Mouse (Mus musculus) thymus, postnatal 4 days (tissue): ENCODE data around the gene Mlx.
A peak's percentile ranks its signal among the peaks of the same experiment; 100 is the strongest.

ENCODE experiments used
- DNase-seq: peaks from one replicate; pipeline ENCODE4 v3.0.0; 2021

Gene Mlx

GRCm38 (mm10) chr11:101086756-101087681, at the start of gene Mlx:
Mlx (plus strand) TSS chr11:101087277.
- peak; percentile 88 for DNase-seq

GRCm38 (mm10) chr11:101037795-101038194, 49.3 kb upstream of the Mlx start:
- no peak for DNase-seq

- peak; percentile 51 for DNase-seq
Observed at GRCm38 (mm10) chr11:101045826-101046225, 41.3 kb upstream of the Mlx start.

GRCm38 (mm10) chr11:101046440-101046839, 40.6 kb upstream of the Mlx start:
- peak; percentile 56 for DNase-seq

GRCm38 (mm10) chr11:101047502-101047901, 39.6 kb upstream of the Mlx start:
- DNase-seq = peak; percentile 36

GRCm38 (mm10) chr11:101050359-101050758, 36.7 kb upstream of the Mlx start:
- DNase-seq = no peak

- DNase-seq = no peak
Observed at GRCm38 (mm10) chr11:101051051-101051493, 36.0 kb upstream of the Mlx start.

- no peak for DNase-seq
Observed at GRCm38 (mm10) chr11:101051617-101052016, 35.5 kb upstream of the Mlx start.

GRCm38 (mm10) chr11:101052751-101053473, 34.2 kb upstream of the Mlx start:
- no peak for DNase-seq

GRCm38 (mm10) chr11:101053974-101054373, 33.1 kb upstream of the Mlx start:
- peak; percentile 65 for DNase-seq

- no peak for DNase-seq
Observed at GRCm38 (mm10) chr11:101055418-101055817, 31.7 kb upstream of the Mlx start.

GRCm38 (mm10) chr11:101056885-101057284, 30.2 kb upstream of the Mlx start:
- DNase-seq = no peak

- DNase-seq = peak; percentile 96
Observed at GRCm38 (mm10) chr11:101057860-101058259, 29.2 kb upstream of the Mlx start.

GRCm38 (mm10) chr11:101058726-101059125, 28.4 kb upstream of the Mlx start:
- DNase-seq = peak; percentile 19

GRCm38 (mm10) chr11:101059473-101059872, 27.6 kb upstream of the Mlx start:
- no peak for DNase-seq

GRCm38 (mm10) chr11:101060126-101060525, 27.0 kb upstream of the Mlx start:
- peak; percentile 42 for DNase-seq

- DNase-seq = peak; percentile 18
Observed at GRCm38 (mm10) chr11:101061049-101061448, 26.0 kb upstream of the Mlx start.

- DNase-seq = peak; percentile 66
Observed at GRCm38 (mm10) chr11:101062165-101062884, 24.8 kb upstream of the Mlx start.

GRCm38 (mm10) chr11:101062971-101063675, 24.0 kb upstream of the Mlx start:
- DNase-seq = peak; percentile 34

- peak; percentile 84 for DNase-seq
Observed at GRCm38 (mm10) chr11:101063676-101064327, 23.3 kb upstream of the Mlx start.

- no peak for DNase-seq
Observed at GRCm38 (mm10) chr11:101064462-101064861, 22.6 kb upstream of the Mlx start.

- DNase-seq = no peak
Observed at GRCm38 (mm10) chr11:101065002-101065401, 22.1 kb upstream of the Mlx start.
